Mouse (Mus musculus): ENCODE results near the gene Gm10638. TPM values are rescaled to one million over a fixed set of nuclear protein-coding genes. Genes with fewer than 3 reads are reported as not detected.

Gm10638 gene
- total RNA-seq, 2 experiments from 2014 or later: 4.9 TPM; not detected in 1

DNA sequence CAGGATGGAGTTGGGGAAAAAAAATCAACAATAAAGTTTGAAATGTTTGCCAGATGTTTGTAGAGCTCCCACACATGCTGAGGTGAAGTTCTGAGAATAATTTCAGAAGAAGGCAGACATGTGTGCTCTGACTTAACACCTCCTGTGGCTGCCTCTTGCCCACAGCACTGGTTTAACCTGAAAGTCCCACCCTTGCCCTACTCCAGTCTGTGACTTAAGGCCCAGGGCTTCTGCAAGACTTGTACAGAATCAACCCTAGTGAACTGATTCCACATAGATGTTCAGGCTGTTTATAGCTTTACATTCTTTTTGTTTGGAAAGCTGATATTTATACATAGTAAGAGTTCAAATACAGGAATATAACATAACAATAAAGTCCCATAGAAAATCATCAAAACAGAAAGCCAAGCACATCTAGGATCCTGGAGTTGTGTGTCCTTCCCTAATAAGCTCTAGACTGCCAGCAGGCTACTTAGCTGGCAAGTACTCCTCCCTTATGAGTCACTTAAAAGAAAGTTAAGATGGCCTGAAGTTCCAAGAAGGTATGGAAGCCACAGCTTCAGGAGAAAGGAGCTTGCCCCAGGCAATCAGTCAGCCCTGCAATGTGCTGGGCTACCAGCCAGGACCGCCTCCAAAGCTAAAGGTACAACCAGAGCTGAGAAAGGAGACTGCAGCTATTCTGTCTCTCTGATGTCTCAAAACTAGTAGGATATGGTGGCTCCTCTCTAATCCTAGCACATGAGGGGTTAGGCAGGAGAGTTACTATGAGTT lies 24.6 kb downstream of the Gm10638 start:
- ATAC-seq (replicated peaks; ENCODE audit: low FRiP score, low TSS enrichment, poor library complexity, severe bottlenecking): no peak

DNA sequence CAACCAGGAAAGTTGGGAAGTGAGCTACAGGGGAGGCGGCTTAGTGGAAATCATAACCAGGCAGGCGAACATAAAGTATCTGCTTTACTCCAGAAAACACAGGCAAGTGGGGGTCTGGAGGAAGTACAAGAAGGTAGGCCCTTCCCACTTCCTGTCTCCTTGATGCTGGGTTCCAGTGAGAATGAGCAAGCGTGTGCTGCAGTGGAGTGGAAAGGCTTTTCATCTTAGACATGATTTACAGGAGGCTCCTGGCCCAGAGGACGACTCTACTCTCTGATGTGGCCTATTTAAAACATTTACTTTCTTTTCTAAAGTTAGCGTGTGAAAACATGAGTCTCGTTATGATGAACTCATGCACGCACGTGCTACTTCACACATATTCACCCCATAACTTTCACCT lies 33.7 kb downstream of the Gm10638 start:
- ATAC-seq (replicated peaks; ENCODE audit: low FRiP score, low TSS enrichment, poor library complexity, severe bottlenecking): no peak

- ATAC-seq (replicated peaks; ENCODE audit: low FRiP score, low TSS enrichment, poor library complexity, severe bottlenecking): no peak
Observed at GRCm38 (mm10) chr8:86781094-86781493, 35.6 kb downstream of the Gm10638 start.

- no peak for ATAC-seq (replicated peaks; ENCODE audit: low FRiP score, low TSS enrichment, poor library complexity, severe bottlenecking)
Observed at GRCm38 (mm10) chr8:86786498-86786897, 41.0 kb downstream of the Gm10638 start.

GRCm38 (mm10) chr8:86787891-86788420 lies 42.5 kb downstream of the Gm10638 start:
- no peak for ATAC-seq (replicated peaks; ENCODE audit: low FRiP score, low TSS enrichment, poor library complexity, severe bottlenecking)

- ATAC-seq (replicated peaks; ENCODE audit: low FRiP score, low TSS enrichment, poor library complexity, severe bottlenecking): no peak
Observed at GRCm38 (mm10) chr8:86789576-86789975, 44.1 kb downstream of the Gm10638 start.

DNA sequence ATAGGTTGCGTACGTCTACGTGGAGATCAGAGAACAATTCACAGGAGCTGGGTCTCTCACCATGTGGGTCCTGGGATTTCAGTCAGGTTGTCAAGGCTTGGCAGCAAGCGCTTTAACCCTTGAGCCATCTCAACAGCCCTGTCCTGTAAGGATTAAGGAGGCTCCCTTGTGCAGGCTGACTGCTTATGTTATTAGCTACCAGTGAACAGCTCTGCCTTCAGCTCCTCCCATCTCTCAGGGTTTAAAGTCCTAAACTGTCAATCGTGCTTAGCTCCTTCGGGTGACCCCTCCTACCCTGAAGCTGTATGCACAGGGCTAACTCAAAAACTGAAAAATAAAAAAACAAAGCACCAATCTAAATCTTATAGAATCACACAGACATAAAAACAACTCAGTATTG lies 46.0 kb downstream of the Gm10638 start:
- no peak for ATAC-seq (replicated peaks; ENCODE audit: low FRiP score, low TSS enrichment, poor library complexity, severe bottlenecking)

- ATAC-seq (replicated peaks; ENCODE audit: low FRiP score, low TSS enrichment, poor library complexity, severe bottlenecking): no peak
Observed at GRCm38 (mm10) chr8:86794716-86795115, 49.2 kb downstream of the Gm10638 start.

Other genes with a start within 250 kb of the Gm10638 start
- gene Abcc12, start 165.0 kb upstream of the Gm10638 start, total RNA-seq (2014; fragmentation: Nextera tagmentation): not detected in 2 replicates
- gene Abcc12, start 165.0 kb upstream of the Gm10638 start, total RNA-seq (2017): not detected in 2 replicates
- 45.0 and 53.9 TPM in 2 replicates for gene Lonp2, start 121.7 kb upstream of the Gm10638 start, total RNA-seq (2014; fragmentation: Nextera tagmentation)
- 76.4 and 77.0 TPM in 2 replicates for gene Lonp2, start 121.7 kb upstream of the Gm10638 start, total RNA-seq (2017)
- 17.6 and 20.8 TPM in 2 replicates for gene Siah1a, start 235 bp downstream of the Gm10638 start, total RNA-seq (2014; fragmentation: Nextera tagmentation)
- gene Siah1a, start 235 bp downstream of the Gm10638 start, total RNA-seq (2017): 24.7 and 32.5 TPM in 2 replicates
- gene N4bp1, start 139.6 kb downstream of the Gm10638 start, total RNA-seq (2014; fragmentation: Nextera tagmentation): 15.9 and 17.0 TPM in 2 replicates
- 11.1 and 14.5 TPM in 2 replicates for gene N4bp1, start 139.6 kb downstream of the Gm10638 start, total RNA-seq (2017)

All from megakaryocyte-erythroid progenitor cell, adult 5-6 weeks (primary cell).